Mouse (Mus musculus) stomach, embryonic 15.5 days (tissue): ENCODE results near the gene Necab3. TPM values are rescaled to one million over a fixed set of nuclear protein-coding genes. Genes with fewer than 3 reads are reported as not detected.
A peak's percentile ranks its signal among the peaks of the same experiment; 100 is the strongest.

Experiments
- ATAC-seq: fragments of 200-750 bp; cut with Nextera tagmentation; 2 replicates; pipeline ENCODE4 v1.8.0; 2017; ENCODE audit warnings: low read depth, moderate number of reproducible peaks, moderate TSS enrichment; ENCODE audit not compliant: insufficient read depth, low FRiP score
- H3K27ac ChIP-seq: fragments of 300-500 bp; sonication (generic); 2 replicates; pipeline ENCODE4 v1.5.1; 2015; ENCODE audit warnings: mild to moderate bottlenecking, inconsistent platforms
- H3K27me3 ChIP-seq: fragments of 300-500 bp; sonication (generic); replicated peaks from 2 replicates; pipeline ENCODE4 v1.6.1; 2015; ENCODE audit warnings: inconsistent platforms
- H3K36me3 ChIP-seq: fragments of 300-500 bp; sonication (generic); 2 replicates; pipeline ENCODE4 v1.6.1; 2015; ENCODE audit warnings: inconsistent platforms
- H3K4me1 ChIP-seq: fragments of 300-500 bp; sonication (generic); 2 replicates; pipeline ENCODE4 v1.6.1; 2015; ENCODE audit warnings: inconsistent platforms
- H3K4me2 ChIP-seq: fragments of 300-500 bp; sonication (generic); 2 replicates; pipeline ENCODE4 v1.6.1; 2015; ENCODE audit warnings: mild to moderate bottlenecking, inconsistent platforms
- H3K4me3 ChIP-seq: fragments of 300-500 bp; sonication (generic); replicated peaks from 2 replicates; pipeline ENCODE4 v1.5.1; 2015; ENCODE audit warnings: inconsistent platforms
- H3K9ac ChIP-seq: fragments of 300-500 bp; sonication (generic); 2 replicates; pipeline ENCODE4 v1.6.1; 2015; ENCODE audit warnings: inconsistent platforms
- H3K9me3 ChIP-seq: fragments of 300-500 bp; sonication (generic); 2 replicates; pipeline ENCODE4 v1.6.1; 2016; ENCODE audit warnings: inconsistent platforms
- WGBS: fragments of 180-500 bp; shearing (Covaris S2); methylation state at CpG from one replicate; pipeline ENCODE4 v1.1.7; 2015; 5-methylcytosine and 5-hydroxymethylcytosine counted together
- polyA plus RNA-seq: library from polyadenylated mRNA; unstranded; fragments of >200 nt; fragmentation: Nextera tagmentation; extraction: Ambion mirVana; gene quantifications from 2 replicates; pipeline ENCODE4 v1.2.1, GENCODE M21; 2015

Necab3 gene
- 2.4 and 2.5 TPM in 2 replicates for polyA plus RNA-seq

DNA sequence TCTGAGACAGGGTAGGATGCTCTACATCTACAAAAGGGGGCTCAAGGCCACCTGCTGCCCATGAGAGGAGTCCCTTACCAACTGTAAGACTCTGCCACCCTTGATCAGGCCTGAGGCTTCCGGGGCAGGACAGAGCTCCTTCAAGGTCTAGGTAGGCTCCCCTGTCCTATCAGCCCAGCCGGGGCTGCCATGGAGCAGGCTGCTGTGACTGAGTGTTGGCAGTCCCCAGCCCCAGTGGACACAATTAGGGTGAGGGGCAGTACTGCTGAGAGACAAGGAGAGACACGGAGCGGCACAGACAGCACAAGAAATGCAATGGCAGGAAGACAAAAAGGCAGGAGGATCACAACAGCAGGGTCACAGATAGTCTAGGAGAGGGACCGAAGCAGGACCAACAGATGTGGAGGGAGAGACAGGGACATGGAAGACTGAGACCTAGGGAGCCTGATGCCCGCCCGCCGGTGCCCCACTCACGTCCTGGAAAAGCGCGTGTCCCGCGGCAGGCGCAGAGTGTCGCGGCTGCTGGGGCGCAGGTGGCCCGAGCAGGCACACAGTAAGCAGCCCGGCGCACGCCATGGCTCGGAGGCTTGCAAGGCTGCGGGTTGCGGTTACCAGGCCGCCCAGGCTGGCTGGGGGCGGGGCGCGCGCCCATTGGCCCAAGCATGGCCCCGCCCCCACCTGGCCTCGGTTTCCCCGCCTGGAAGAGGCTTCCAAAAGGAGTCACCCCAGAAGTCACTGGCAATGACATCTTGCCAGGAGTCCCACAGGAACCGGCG lies at the start of gene Necab3:
Necab3 (minus strand) TSS at position 627 of the 776 bp plus-strand sequence.
- Histone ChIP-seq H3K4me2 (peak within 1 kb of the TSS; percentile 57), H3K9me3 (no peaks in the 10 kb centered on the region), H3K36me3 (peaks cover 16% of the 10 kb centered on the region), H3K4me1 (peaks cover 19% of the 10 kb centered on the region), H3K9ac (no peak within 1 kb of the TSS), H3K27ac (no peak within 1 kb of the TSS), H3K4me3 (peak within 1 kb of the TSS; percentile 24), H3K27me3 (no peaks in the 10 kb centered on the region)
- peak; percentile 76 for ATAC-seq
- WGBS, result 7% methylated on average over 34 of the region's 34 CpGs

DNA sequence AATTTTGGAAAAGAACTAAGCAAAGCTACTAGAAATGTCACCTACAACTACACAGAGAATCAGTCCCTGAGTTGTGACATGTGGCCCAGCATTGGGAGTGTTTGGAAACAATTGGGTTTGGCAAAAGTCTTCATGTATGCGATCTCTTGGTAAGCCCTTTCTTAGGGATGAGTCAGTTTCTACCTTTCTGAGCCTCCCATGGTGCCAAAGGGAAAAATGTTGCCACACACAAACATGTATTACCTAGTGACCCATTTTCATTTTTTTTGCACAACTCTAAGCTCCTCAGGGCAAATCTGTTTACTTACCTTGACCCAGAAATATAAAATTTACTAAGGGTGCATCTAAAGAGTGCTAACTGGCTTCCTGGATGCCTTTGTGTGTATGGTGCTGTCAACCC lies 48.3 kb upstream of the Necab3 start:
- Histone ChIP-seq H3K36me3 (no peaks in the 10 kb centered on the region), H3K9me3 (no peaks in the 10 kb centered on the region), H3K27me3 (no peaks in the 10 kb centered on the region), H3K4me1 (peaks cover 10% of the 10 kb centered on the region; the same call in 1 of the 2 replicates), H3K4me2 (no peak overlapping the region), H3K27ac (no peak overlapping the region), H3K4me3 (no peak overlapping the region), H3K9ac (no peak overlapping the region)
- ATAC-seq, result no peak
- WGBS, result 82% methylated on average over 1 of the region's 1 CpGs

DNA sequence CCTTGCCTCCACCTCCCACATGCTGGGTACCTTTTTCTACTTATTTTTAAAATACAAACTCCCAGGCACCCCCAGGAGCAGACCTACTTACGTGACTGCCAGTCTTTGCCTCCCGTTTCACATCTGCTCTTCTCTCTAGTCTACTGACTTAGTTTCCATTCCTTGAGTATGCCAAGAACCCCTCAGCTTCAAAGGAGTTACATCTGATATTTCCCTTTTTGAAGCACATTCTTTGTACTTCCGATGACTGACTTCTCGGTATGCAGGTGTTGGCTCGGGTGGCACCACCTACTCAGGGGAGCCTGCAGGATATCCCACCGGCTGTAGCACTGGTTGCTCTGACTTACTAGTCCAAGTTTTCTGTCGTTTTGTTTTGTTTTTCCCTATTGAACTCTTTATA lies 45.5 kb upstream of the Necab3 start:
- H3K9me3 ChIP-seq, result no peaks in the 10 kb centered on the region
- no peak for ATAC-seq
- no peaks in the 10 kb centered on the region for H3K27me3 ChIP-seq
- 28% methylated on average over 7 of the region's 7 CpGs for WGBS
- H3K4me1 ChIP-seq, result peaks cover 10% of the 10 kb centered on the region; the same call in 1 of the 2 replicates
- H3K4me2 ChIP-seq, result peak overlapping the region; percentile 60
- peak overlapping the region; percentile 32; the same call in 1 of the 2 replicates for H3K27ac ChIP-seq
- no peaks in the 10 kb centered on the region for H3K36me3 ChIP-seq
- H3K9ac ChIP-seq, result no peak overlapping the region
- H3K4me3 ChIP-seq, result peak overlapping the region; percentile 80

GRCm38 (mm10) chr2:154603638-154604153 lies 45.0 kb upstream of the Necab3 start, which contains the start of gene Pxmp4:
Gene Pxmp4 (minus strand): TSS chr2:154603708.
- under 1% methylated on average over 13 of the region's 13 CpGs for WGBS
- Histone ChIP-seq H3K4me2 (peak within 1 kb of the TSS; percentile 60), H3K27ac (peak within 1 kb of the TSS; percentile 58), H3K9ac (peak within 1 kb of the TSS; percentile 84), H3K27me3 (no peaks in the 10 kb centered on the region), H3K36me3 (no peaks in the 10 kb centered on the region), H3K4me1 (peaks cover 10% of the 10 kb centered on the region; the same call in 1 of the 2 replicates), H3K4me3 (peak within 1 kb of the TSS; percentile 80), H3K9me3 (no peaks in the 10 kb centered on the region)
- ATAC-seq, result peak; percentile 100

DNA sequence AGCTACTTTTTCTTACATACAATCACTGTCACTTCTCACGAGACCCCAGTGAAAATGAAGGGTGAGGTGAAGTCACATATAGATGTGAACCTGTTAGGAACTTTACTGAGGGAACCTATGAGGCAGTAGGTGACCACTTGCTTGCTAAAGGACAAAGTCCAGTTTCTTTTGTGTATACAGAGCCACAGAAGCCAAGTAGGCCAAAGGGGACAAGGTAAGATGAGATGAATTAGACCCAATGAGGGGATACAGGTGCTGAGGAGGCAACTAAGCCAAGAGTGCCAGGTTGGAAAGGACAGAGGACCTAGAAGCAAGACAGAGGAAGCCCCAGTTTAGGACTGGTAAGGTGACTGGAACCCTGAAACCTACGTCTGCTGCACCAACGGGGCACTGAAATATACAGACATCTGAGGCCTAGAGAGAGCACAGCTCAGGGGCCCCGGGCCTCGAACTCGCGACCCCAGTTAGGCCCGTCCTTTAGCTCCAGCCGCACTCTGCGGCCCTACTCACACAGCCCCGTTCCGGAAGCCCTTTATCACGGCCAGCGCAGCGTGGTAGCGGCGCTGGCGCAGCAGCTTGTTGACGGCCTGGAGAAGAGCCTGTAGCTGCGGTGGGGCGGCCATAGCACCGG lies 44.4 kb upstream of the Necab3 start:
- WGBS, result 14% methylated on average over 22 of the region's 22 CpGs
- peak overlapping the region; percentile 84 for H3K9ac ChIP-seq
- peaks cover 10% of the 10 kb centered on the region; the same call in 1 of the 2 replicates for H3K4me1 ChIP-seq
- H3K9me3 ChIP-seq, result no peaks in the 10 kb centered on the region
- peak overlapping the region; percentile 58 for H3K27ac ChIP-seq
- no peaks in the 10 kb centered on the region for H3K36me3 ChIP-seq
- no peaks in the 10 kb centered on the region for H3K27me3 ChIP-seq
- peak overlapping the region; percentile 80 for H3K4me3 ChIP-seq
- ATAC-seq, result no peak; the same call in 1 of the 2 replicates
- H3K4me2 ChIP-seq, result peak overlapping the region; percentile 60

- H3K4me2 ChIP-seq, result no peak overlapping the region
- no peaks in the 10 kb centered on the region for H3K36me3 ChIP-seq
- no peaks in the 10 kb centered on the region for H3K9me3 ChIP-seq
- H3K4me3 ChIP-seq, result no peak overlapping the region
- peaks cover 10% of the 10 kb centered on the region; the same call in 1 of the 2 replicates for H3K4me1 ChIP-seq
- no peak for ATAC-seq
- no peaks in the 10 kb centered on the region for H3K27me3 ChIP-seq
- H3K9ac ChIP-seq, result no peak overlapping the region
- WGBS, result 61% methylated on average over 3 of the region's 3 CpGs
- H3K27ac ChIP-seq, result no peak overlapping the region
These were observed 42.6 kb upstream of the Necab3 start for GRCm38 (mm10) chr2:154601324-154601723.

GRCm38 (mm10) chr2:154600586-154600985 lies 41.9 kb upstream of the Necab3 start:
- no peak overlapping the region for H3K4me3 ChIP-seq
- no peak for ATAC-seq
- H3K4me1 ChIP-seq, result peaks cover 10% of the 10 kb centered on the region; the same call in 1 of the 2 replicates
- no peak overlapping the region for H3K9ac ChIP-seq
- WGBS, result 73% methylated on average over 6 of the region's 6 CpGs
- no peaks in the 10 kb centered on the region for H3K36me3 ChIP-seq
- no peak overlapping the region for H3K4me2 ChIP-seq
- no peak overlapping the region for H3K27ac ChIP-seq
- H3K27me3 ChIP-seq, result no peaks in the 10 kb centered on the region
- no peaks in the 10 kb centered on the region for H3K9me3 ChIP-seq

GRCm38 (mm10) chr2:154597399-154597798 lies 38.7 kb upstream of the Necab3 start:
- H3K4me2 ChIP-seq, result no peak overlapping the region
- H3K27me3 ChIP-seq, result no peaks in the 10 kb centered on the region
- no peaks in the 10 kb centered on the region for H3K9me3 ChIP-seq
- 0 out of 2 replicates have a peak, but pooled peaks cover under 1% of the 10 kb centered on the region for H3K4me1 ChIP-seq
- no peak for ATAC-seq
- WGBS, result 90% methylated on average over 3 of the region's 3 CpGs
- H3K36me3 ChIP-seq, result 0 out of 2 replicates have a peak, but pooled peaks cover 7% of the 10 kb centered on the region
- H3K27ac ChIP-seq, result no peak overlapping the region
- no peak overlapping the region for H3K9ac ChIP-seq
- H3K4me3 ChIP-seq, result no peak overlapping the region

DNA sequence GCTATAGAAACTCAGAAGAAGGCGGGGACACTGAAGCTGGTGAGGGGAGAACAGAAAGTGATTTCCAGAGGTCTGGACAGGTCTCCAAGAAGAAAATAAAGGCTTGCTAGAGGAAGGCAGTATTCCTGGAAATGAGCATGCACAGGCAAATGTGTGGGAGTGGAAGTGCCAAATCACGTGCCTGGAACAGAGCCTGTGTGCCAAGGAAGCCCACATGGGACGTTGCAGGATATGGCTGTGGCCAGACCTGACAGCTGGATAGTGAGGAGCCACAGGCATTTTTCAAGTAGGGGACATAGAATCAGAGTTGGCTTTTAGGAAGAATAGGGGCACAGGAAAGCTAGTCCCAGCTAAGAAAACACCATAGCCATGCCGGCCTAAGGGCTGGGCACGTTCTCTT lies 37.1 kb upstream of the Necab3 start:
- Histone ChIP-seq H3K27me3 (no peaks in the 10 kb centered on the region), H3K4me3 (no peak overlapping the region), H3K9ac (no peak overlapping the region), H3K4me1 (no peaks in the 10 kb centered on the region), H3K36me3 (0 out of 2 replicates have a peak, but pooled peaks cover 7% of the 10 kb centered on the region), H3K4me2 (no peak overlapping the region), H3K9me3 (no peaks in the 10 kb centered on the region), H3K27ac (no peak overlapping the region)
- 75% methylated on average over 5 of the region's 5 CpGs for WGBS
- ATAC-seq, result no peak

- Histone ChIP-seq H3K4me2 (no peak overlapping the region), H3K9me3 (no peaks in the 10 kb centered on the region), H3K4me3 (no peak overlapping the region), H3K36me3 (0 out of 2 replicates have a peak, but pooled peaks cover 7% of the 10 kb centered on the region), H3K9ac (no peak overlapping the region), H3K27me3 (no peaks in the 10 kb centered on the region), H3K27ac (no peak overlapping the region), H3K4me1 (no peaks in the 10 kb centered on the region)
- WGBS, result 61% methylated on average over 3 of the region's 3 CpGs
- ATAC-seq, result no peak
These were observed 34.3 kb upstream of the Necab3 start for GRCm38 (mm10) chr2:154593025-154593424.

DNA sequence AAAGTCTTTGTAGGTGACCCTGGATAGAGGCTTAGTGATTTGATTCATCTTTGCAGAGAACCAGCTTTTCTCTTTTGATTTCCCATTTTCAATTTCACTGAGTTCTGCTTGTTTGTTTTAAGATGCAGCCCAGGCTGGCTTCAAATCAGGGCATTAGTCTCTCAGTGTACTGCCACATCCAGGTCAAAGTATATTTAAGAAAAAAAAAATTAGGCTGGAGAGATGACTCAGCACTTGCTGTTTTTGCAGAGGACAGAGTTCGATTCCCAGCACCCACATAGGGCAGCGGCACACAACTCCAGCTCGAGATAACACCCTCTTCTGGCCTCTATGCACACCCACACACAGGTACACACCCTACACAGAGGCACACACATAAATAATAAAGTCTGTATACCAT lies 32.5 kb upstream of the Necab3 start:
- WGBS, result 77% methylated on average over 3 of the region's 3 CpGs
- Histone ChIP-seq H3K36me3 (peaks cover 12% of the 10 kb centered on the region), H3K9me3 (no peaks in the 10 kb centered on the region), H3K27ac (no peak overlapping the region), H3K9ac (no peak overlapping the region), H3K27me3 (no peaks in the 10 kb centered on the region), H3K4me2 (no peak overlapping the region), H3K4me3 (no peak overlapping the region), H3K4me1 (no peaks in the 10 kb centered on the region)
- no peak for ATAC-seq

DNA sequence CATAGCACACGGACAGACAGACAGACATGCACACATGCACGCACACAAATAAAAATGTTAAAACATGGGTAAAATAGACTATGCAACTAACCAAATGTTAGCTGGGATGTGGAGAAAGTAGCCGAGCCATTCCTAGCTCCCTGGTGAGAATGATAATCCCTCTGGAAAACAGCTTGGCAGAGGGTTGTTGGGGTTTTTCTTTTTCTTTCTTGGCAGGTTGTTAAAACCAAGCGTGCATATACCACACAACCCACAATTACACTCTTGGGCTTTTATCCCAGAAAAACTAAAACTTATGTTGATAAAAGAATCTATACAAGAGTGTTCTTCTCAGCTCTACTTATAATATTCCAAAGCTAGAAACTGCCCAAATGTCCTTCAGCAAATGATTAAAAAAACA lies 30.4 kb upstream of the Necab3 start:
- Histone ChIP-seq H3K4me2 (no peak overlapping the region), H3K27me3 (no peaks in the 10 kb centered on the region), H3K9me3 (no peaks in the 10 kb centered on the region), H3K36me3 (peaks cover 12% of the 10 kb centered on the region), H3K27ac (no peak overlapping the region), H3K4me1 (peaks cover under 1% of the 10 kb centered on the region; the same call in 1 of the 2 replicates), H3K4me3 (no peak overlapping the region), H3K9ac (no peak overlapping the region)
- WGBS, result 87% methylated on average over 4 of the region's 4 CpGs
- ATAC-seq, result no peak
